Mouse (Mus musculus): ENCODE measurements around the gene Tead4.

Gene Tead4

GRCm38 (mm10) chr6:128227438-128228017 is 73.1 kb downstream of the Tead4 start:
- no peak for TF ChIP-seq GATA4 (IDR thresholded peaks at IDR 0.05; ENCODE audit: insufficient replicate concordance, low read length)

- no peak for TF ChIP-seq GATA4 (IDR thresholded peaks at IDR 0.05; ENCODE audit: insufficient replicate concordance, low read length)
Measured at GRCm38 (mm10) chr6:128226941-128227340, 73.7 kb downstream of the Tead4 start.

- no peak for TF ChIP-seq GATA4 (IDR thresholded peaks at IDR 0.05; ENCODE audit: insufficient replicate concordance, low read length)
Measured at GRCm38 (mm10) chr6:128225846-128226176, 74.8 kb downstream of the Tead4 start.

GRCm38 (mm10) chr6:128225009-128225845 is 75.4 kb downstream of the Tead4 start:
- TF ChIP-seq GATA4 (IDR thresholded peaks at IDR 0.05; ENCODE audit: insufficient replicate concordance, low read length): no peak

DNA sequence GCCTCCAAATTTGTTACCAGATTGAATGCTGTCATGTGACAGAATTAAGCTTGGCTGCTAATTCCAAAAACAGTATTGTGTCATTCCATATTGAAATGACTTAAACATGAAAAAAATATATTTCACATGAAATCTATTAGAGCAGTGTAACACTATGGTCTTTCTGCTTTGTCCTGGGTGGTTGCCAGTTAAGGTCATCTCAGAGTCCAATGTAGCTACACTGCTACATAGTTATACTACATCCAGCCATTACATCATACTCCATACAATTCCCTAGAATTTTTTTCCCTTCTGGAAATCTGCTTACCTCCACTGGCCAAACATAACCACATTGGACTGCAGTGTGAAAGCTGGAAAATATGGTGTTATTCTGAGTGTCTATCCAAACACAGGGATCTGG is 77.5 kb downstream of the Tead4 start:
- no peak for TF ChIP-seq GATA4 (IDR thresholded peaks at IDR 0.05; ENCODE audit: insufficient replicate concordance, low read length)

GRCm38 (mm10) chr6:128208491-128209170 is 92.0 kb downstream of the Tead4 start:
- TF ChIP-seq GATA4 (IDR thresholded peaks at IDR 0.05; ENCODE audit: insufficient replicate concordance, low read length): no peak

- no peak for TF ChIP-seq GATA4 (IDR thresholded peaks at IDR 0.05; ENCODE audit: insufficient replicate concordance, low read length)
Measured at GRCm38 (mm10) chr6:128203557-128203956, 97.1 kb downstream of the Tead4 start.

GRCm38 (mm10) chr6:128200847-128201640 is 99.6 kb downstream of the Tead4 start:
- no peak for TF ChIP-seq GATA4 (IDR thresholded peaks at IDR 0.05; ENCODE audit: insufficient replicate concordance, low read length)

DNA sequence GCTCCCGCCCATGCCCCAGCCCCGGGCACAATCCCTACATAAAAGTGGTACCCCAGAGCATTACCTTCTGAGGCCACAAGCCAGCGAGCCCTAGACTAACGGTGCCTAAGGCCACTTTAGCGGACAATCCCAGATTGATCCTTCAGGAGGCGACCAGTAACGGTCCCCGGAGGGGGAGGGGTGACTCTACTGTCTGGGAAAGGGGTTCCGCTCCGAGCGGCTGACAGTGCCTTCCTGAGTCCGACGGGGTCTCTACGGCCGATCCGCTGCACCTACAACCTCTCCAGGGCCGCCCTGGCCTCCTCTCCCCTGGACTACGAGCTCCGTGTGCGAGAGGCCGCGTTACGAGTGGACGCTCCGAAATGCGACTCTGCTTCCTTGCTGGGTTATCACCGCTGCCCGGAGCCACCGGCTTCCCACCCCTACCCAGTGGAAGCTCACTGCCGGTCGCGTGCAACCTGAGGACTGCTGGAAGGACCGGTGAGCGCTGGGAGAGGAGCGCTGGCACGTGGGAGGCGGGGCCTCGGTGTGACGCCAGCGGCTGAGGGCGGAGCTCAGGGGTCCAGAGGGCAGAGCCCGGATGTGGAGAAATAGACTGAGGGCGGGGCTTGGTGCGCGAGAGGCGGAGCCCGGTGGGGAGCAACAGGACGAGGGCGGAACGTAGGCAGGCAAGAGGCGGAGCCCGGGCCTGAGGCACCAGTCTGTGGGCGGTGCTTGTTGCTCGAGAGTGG is 100.3 kb downstream of the Tead4 start:
- TF ChIP-seq GATA4 (IDR thresholded peaks at IDR 0.05; ENCODE audit: insufficient replicate concordance, low read length): 0 out of 2 replicates have a peak, but pooled peaks have one; percentile 32

DNA sequence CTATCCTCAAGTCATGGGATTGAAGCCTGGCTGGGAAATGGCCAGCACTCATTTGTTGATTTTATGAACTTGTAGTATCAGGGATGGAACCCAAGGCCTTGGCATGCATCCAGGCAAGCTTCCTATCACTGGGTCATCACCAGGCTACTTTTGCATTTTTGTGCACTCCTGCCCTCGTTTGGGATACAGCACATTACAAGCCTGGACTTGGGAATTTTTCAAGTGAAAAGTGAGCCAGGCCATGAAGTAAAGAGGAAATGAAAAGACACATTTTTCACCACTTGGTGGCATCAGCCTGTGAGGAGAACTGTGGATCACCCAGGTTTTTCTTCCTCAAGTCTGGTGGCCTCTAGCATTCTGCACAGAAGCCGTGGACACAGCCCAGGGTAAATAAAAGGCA is 117.1 kb downstream of the Tead4 start:
- no peak for TF ChIP-seq GATA4 (IDR thresholded peaks at IDR 0.05; ENCODE audit: insufficient replicate concordance, low read length)

DNA sequence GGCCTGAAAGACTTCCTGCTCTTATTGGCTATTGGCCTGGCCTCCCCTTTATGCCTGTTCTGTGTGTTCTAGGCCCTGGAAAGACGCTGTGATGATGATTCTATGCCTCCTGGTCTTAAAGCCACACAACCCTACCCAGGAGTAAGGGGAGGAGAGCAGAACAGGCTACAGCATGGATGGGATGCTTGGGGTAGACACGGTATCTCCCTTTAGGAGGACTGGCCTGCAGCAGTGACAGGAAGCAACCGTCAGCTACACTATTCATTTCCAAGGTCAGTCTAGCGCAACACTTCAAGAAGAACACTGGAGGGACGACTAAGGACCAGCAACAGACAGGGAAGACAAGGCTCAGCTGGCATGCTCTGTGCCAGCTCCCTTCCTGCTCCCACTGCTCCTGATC is 119.4 kb downstream of the Tead4 start:
- no peak for TF ChIP-seq GATA4 (IDR thresholded peaks at IDR 0.05; ENCODE audit: insufficient replicate concordance, low read length)

GRCm38 (mm10) chr6:128179651-128180050 is 121.0 kb downstream of the Tead4 start:
- no peak for TF ChIP-seq GATA4 (IDR thresholded peaks at IDR 0.05; ENCODE audit: insufficient replicate concordance, low read length)

DNA sequence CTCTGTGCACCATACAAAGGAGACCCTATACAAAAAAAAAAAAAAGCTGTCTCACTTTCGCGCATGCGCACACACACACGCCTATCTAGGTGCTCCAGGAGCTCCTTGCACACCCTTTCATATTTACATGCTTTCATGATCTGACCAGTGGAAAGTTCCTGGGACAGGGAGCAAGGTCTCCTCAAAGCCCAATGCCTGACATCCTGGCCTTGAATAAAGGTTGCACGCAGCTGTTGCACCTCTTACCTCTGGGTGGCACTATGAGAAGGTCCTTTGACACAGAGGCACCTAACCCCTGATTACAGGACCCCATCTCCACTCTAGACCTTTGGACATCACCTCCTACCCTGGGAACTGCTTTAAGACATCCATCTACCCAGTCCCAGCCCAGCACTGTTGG is 121.4 kb downstream of the Tead4 start:
- no peak for TF ChIP-seq GATA4 (IDR thresholded peaks at IDR 0.05; ENCODE audit: insufficient replicate concordance, low read length)

DNA sequence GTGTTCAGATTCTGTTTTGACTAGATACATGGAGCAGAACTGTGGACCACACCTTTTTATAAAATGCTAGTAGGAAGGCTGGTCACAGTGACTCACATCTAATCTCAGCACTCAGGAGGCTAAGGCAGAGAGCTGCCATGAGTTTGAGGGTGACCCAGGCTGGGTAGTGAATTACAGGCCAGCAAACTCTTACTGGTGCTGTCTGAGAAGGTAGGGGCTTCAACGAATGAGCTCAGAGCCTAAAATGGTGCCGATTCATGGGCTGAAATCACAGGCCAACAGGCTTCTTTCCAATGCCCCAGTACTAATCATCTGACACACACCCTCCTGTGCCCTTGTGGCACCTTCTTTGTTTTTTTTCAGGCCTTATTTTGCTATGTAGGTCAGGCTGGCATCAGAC is 121.9 kb downstream of the Tead4 start:
- no peak for TF ChIP-seq GATA4 (IDR thresholded peaks at IDR 0.05; ENCODE audit: insufficient replicate concordance, low read length)

All from liver, adult (tissue).